Mouse (Mus musculus): ENCODE results near the gene Hoxd8.

Hoxd8 gene

DNA sequence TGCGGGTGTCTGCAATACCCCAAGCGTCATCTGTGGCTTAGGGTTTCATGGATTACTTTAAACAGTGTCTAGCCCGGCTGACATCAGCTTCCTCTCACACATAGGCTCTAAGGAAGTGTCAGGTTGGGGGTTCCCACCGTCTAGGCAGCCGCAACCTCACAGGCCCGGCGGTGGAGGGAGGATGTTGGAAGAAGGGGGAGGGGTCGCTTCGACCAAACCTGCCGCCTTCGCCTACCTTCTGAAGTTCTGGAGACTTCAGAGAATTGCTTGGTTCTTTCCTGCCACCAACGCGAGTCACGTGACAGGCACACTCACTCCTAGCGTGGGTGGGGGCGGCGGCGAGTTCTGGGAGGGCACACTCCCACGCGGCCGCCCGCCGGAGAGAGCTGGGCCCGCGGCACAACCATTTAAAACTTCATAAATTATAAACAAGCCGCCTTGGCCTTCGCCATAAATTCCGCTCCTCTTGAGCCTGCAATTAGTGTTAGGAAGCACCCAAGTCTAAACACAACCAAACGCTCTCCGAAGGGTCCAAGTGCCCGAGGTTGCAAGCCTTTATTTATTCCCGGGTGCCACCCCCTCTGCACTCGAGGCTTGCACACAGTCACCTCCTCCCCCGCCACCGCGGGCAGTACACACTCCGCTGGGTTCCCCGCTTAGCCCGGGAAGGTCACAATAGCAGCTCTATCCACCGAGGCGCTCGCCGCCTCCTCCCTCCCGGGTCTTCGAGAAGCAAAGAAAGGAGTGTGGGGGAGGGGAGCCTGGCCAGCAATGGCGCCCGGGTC lies 45.1 kb downstream of the Hoxd8 start:
- DNase-seq (ENCODE audit: low read depth, low spot score), result no peak

- no peak for DNase-seq (ENCODE audit: low read depth, low spot score)
These were observed 46.4 kb downstream of the Hoxd8 start for GRCm38 (mm10) chr2:74750731-74751250.

- no peak for DNase-seq (ENCODE audit: low read depth, low spot score)
These were observed 47.4 kb downstream of the Hoxd8 start for GRCm38 (mm10) chr2:74751861-74752260.

- no peak for DNase-seq (ENCODE audit: low read depth, low spot score)
These were observed 48.2 kb downstream of the Hoxd8 start for GRCm38 (mm10) chr2:74752431-74753174.

- no peak for DNase-seq (ENCODE audit: low read depth, low spot score)
These were observed 48.7 kb downstream of the Hoxd8 start for GRCm38 (mm10) chr2:74753175-74753523.

GRCm38 (mm10) chr2:74753711-74754110 lies 49.3 kb downstream of the Hoxd8 start:
- DNase-seq (ENCODE audit: low read depth, low spot score), result no peak
